Comparison of ENCODE assay signal across 18 mouse cellular contexts in genomic region chr2:42638969-42639368, GRCm38 (mm10). TPM values are rescaled to one million over a fixed set of nuclear protein-coding genes. Genes with fewer than 3 reads are reported as not detected.
A peak's percentile ranks its signal among the peaks of the same experiment; 100 is the strongest.
DNase-seq lines count a peak whose midpoint lies in the region; ATAC-seq and TF ChIP-seq lines count a peak whose summit lies in the region.
"Had no signal": no experiment of that assay in that cellular context is flagged by ENCODE, and none has a peak within 500 bp of the region (broad histone marks: within the 10 kb centered on the region; RNA-seq: fewer than 3 reads in every experiment).

No protein-coding gene starts in this region.

- no peaks in the 10 kb centered on the region for H3K36me3 ChIP-seq in thymus, adult 2 months (ENCODE audit: control insufficient read depth, insufficient read depth, low read length)
- H3K36me3 ChIP-seq: heart, embryonic 13.5 days; hindbrain, embryonic 12.5 days; limb, embryonic 15.5 days; lung, embryonic 15.5 days had no signal

- H3K4me3 ChIP-seq in thymus, adult 2 months (ENCODE audit: control insufficient read depth, insufficient read depth, low read length): no peak overlapping the region
- H3K4me3 ChIP-seq: erythroblast, embryonic 14.5 days; heart, embryonic 13.5 days; hindbrain, embryonic 12.5 days; limb, embryonic 15.5 days; lung, embryonic 15.5 days; myocyte had no signal

- WGBS in thymus, adult 2 months: 94% methylated on average over 2 of the region's 2 CpGs

- DNase-seq in adrenal gland, adult (ENCODE audit: inconsistent age in 2 of 2, low spot score in 1 of 2): peak; percentile 48 to 54
- DNase-seq in adrenal gland, adult 8-10 months: no peak
- DNase-seq in frontal cortex, postnatal 10 days (ENCODE audit: low spot score in 2 of 2): no peak
- DNase-seq in left cerebral cortex, adult 18-20 months (ENCODE audit: low spot score in 2 of 2): peak; percentile 63 to 67
- DNase-seq in right cerebral cortex, postnatal 4 days: peak; percentile 18
- DNase-seq in thymus, adult 2 months: no peak
- DNase-seq: embryo, embryonic 11 days; kidney, adult 18-20 months had no signal

- no peaks in the 10 kb centered on the region for H3K27me3 ChIP-seq in thymus, adult 2 months (ENCODE audit: control insufficient read depth, insufficient read depth, low read length)
- H3K27me3 ChIP-seq: heart, embryonic 13.5 days; hindbrain, embryonic 12.5 days; limb, embryonic 15.5 days; lung, embryonic 15.5 days had no signal

- no peak for TF ChIP-seq POLR2A in thymus, adult 2 months (IDR thresholded peaks at IDR 0.05; ENCODE audit: control insufficient read depth, extremely low read depth, insufficient read depth, low read length, poor library complexity)

- TF ChIP-seq CTCF in thymus, adult 2 months (IDR thresholded peaks at IDR 0.05; ENCODE audit: borderline replicate concordance, control insufficient read depth, extremely low read depth, insufficient read depth, low read length, poor library complexity): no peak

- no peak overlapping the region for H3K27ac ChIP-seq in thymus, adult 2 months (ENCODE audit: control insufficient read depth, insufficient read depth, low read length)
- H3K27ac ChIP-seq: heart, embryonic 13.5 days; hindbrain, embryonic 12.5 days; limb, embryonic 15.5 days; lung, embryonic 15.5 days had no signal

- H3K4me1 ChIP-seq in thymus, adult 2 months (replicated peaks; ENCODE audit: control insufficient read depth, insufficient read depth, low read length): no peaks in the 10 kb centered on the region
- H3K4me1 ChIP-seq: heart, embryonic 13.5 days; hindbrain, embryonic 12.5 days; limb, embryonic 15.5 days; lung, embryonic 15.5 days had no signal

- peak; percentile 97 for ATAC-seq in frontal cortex, adult (ENCODE audit: low TSS enrichment)
- no peak for ATAC-seq in granulocyte monocyte progenitor cell, adult 5-6 weeks (replicated peaks; ENCODE audit: poor library complexity, severe bottlenecking)

RNA-seq across cellular contexts. Expression of gene Lrp1b, which starts 14.5 kb away (rescaled TPM):
- total RNA-seq in adrenal gland, adult 8-10 months (2022): 1 to 10 TPM; 2.6 to 6.2 (median 4.4) TPM
- 10 to 100 TPM; 48.2 to 54.7 TPM for total RNA-seq in left cerebral cortex, adult 18-20 months (2021)
- 0.18 and 0.33 TPM in 2 replicates for polyA plus RNA-seq in thymus, adult 2 months (2012; rRNA removed)
- 0.04 TPM in 1 of 2 replicates, not detected in the other for total RNA-seq in granulocyte monocyte progenitor cell, adult 5-6 weeks (2014; fragmentation: Nextera tagmentation)
- not detected in 2 replicates for total RNA-seq in granulocyte monocyte progenitor cell, adult 5-6 weeks (2017)
- total RNA-seq: megakaryocyte-erythroid progenitor cell, adult 5-6 weeks had no signal
- polyA plus RNA-seq: erythroblast, embryonic 14.5 days; myocyte; spleen, adult 2 months had no signal

Comparison
In these comparisons a context has a peak if more than half of its experiments do, and no peak if none do; other contexts are left out.
1. DNase-seq: peak in adrenal gland, adult (2 of 2), left cerebral cortex, adult 18-20 months (2 of 2) and right cerebral cortex, postnatal 4 days (single experiment); none in adrenal gland, adult 8-10 months (single experiment), frontal cortex, postnatal 10 days (0 of 2) and thymus, adult 2 months (single experiment).
2. RNA of gene Lrp1b, which starts 14.5 kb away (total RNA-seq): 48.2 to 54.7 TPM in left cerebral cortex, adult 18-20 months; 2.6 to 6.2 TPM in adrenal gland, adult 8-10 months and 0.04 TPM in granulocyte monocyte progenitor cell, adult 5-6 weeks; every median in the first group is over 4 times any median in the second.